Mouse (Mus musculus): ENCODE measurements around the gene Spin2-ps6. TPM values are rescaled to one million over a fixed set of nuclear protein-coding genes. Genes with fewer than 3 reads are reported as not detected.
"Not testable (repeated sequence)": the region's sequence is repeated elsewhere in the genome, so short reads cannot be mapped to it uniquely, and the experiment has no call there.

The Spin2-ps6 gene
- not detected in 2 replicates for polyA plus RNA-seq (2014; fragmentation: Nextera tagmentation; extraction: Ambion mirVana)

GRCm38 (mm10) chrX:33234569-33234968 lies at the start of gene Spin2-ps6:
Spin2-ps6 (plus strand) TSS chrX:33234869.
- H3K4me2 ChIP-seq (ENCODE audit: low read depth, severe bottlenecking); DNase-seq (ENCODE audit: low spot score); ATAC-seq (ENCODE audit: insufficient number of reproducible peaks, low FRiP score, low TSS enrichment, low read depth); H3K4me1 ChIP-seq (ENCODE audit: control insufficient read depth, insufficient read depth, low read length); H3K27ac ChIP-seq (replicated peaks; ENCODE audit: low read depth, low read length); H3K4me3 ChIP-seq (ENCODE audit: low read depth, low read length); H3K36me3 ChIP-seq (ENCODE audit: control insufficient read depth, insufficient read depth, low read length); H3K9me3 ChIP-seq (ENCODE audit: control insufficient read depth, low read length); H3K9ac ChIP-seq (ENCODE audit: low read length); H3K27me3 ChIP-seq (ENCODE audit: control insufficient read depth, insufficient read depth, low read length): not testable (repeated sequence)
- 71% methylated on average over 1 of the region's 3 CpGs for WGBS

Other genes starting within 250 kb of the Spin2-ps6 start
- gene Btbd35f12, start 78.5 kb downstream of the Spin2-ps6 start, polyA plus RNA-seq (2014; fragmentation: Nextera tagmentation; extraction: Ambion mirVana) = not detected in 2 replicates